Mouse (Mus musculus) liver, adult 2 months (tissue): ENCODE measurements around the gene Pde4d. TPM values are rescaled to one million over a fixed set of nuclear protein-coding genes. Genes with fewer than 3 reads are reported as not detected.

Experiments
- DNase-seq: peaks from one replicate; pipeline ENCODE4 v3.0.0-alpha.2; 2011; ENCODE audit warnings: low read depth, low spot score; ENCODE audit errors: extremely low read depth
- H3K27ac ChIP-seq: fragments of 200-500 bp; replicated peaks from 2 replicates; pipeline ENCODE4 v1.5.1; 2012; ENCODE audit warnings: low read depth, mild to moderate bottlenecking, control low read depth, inconsistent platforms, low read length; ENCODE audit not compliant: insufficient read depth
- H3K27me3 ChIP-seq: fragments of 200-500 bp; 2 replicates; pipeline ENCODE4 v1.6.1; 2012; ENCODE audit warnings: mild to moderate bottlenecking, moderate library complexity, low read length, inconsistent platforms; ENCODE audit not compliant: control insufficient read depth, insufficient read depth
- H3K36me3 ChIP-seq: fragments of 200-500 bp; 2 replicates; pipeline ENCODE4 v1.6.1; 2012; ENCODE audit warnings: low read length, inconsistent platforms; ENCODE audit not compliant: control insufficient read depth, insufficient read depth
- H3K4me1 ChIP-seq: fragments of 200-500 bp; 2 replicates; pipeline ENCODE4 v1.6.1; 2011; ENCODE audit warnings: low read length; ENCODE audit not compliant: control insufficient read depth, insufficient read depth
- H3K4me3 ChIP-seq: fragments of 200-500 bp; 2 replicates; pipeline ENCODE4 v1.5.1; 2011; ENCODE audit warnings: low read depth, mild to moderate bottlenecking, control low read depth, low read length, moderate library complexity; ENCODE audit not compliant: insufficient read depth
- H3K79me2 ChIP-seq: fragments of 200-500 bp; 2 replicates; pipeline ENCODE4 v1.6.1; 2012; ENCODE audit warnings: inconsistent platforms, mild to moderate bottlenecking, low read length, moderate library complexity; ENCODE audit not compliant: control insufficient read depth, insufficient read depth
- H3K9ac ChIP-seq: fragments of 200-500 bp; 2 replicates; pipeline ENCODE4 v1.6.1; 2012; ENCODE audit warnings: low read depth, mild to moderate bottlenecking, control low read depth, inconsistent platforms, low read length
- CTCF ChIP-seq: fragments of 200-500 bp; IDR thresholded peaks from 2 replicates; pipeline ENCODE4 v1.5.1; 2011; ENCODE audit warnings: low read depth, low read length, control low read depth
- POLR2A ChIP-seq: fragments of 200-500 bp; IDR thresholded peaks from 2 replicates; pipeline ENCODE4 v1.6.1; 2011; ENCODE audit warnings: low read length, control low read depth; ENCODE audit not compliant: insufficient read depth; ENCODE audit errors: extremely low read depth
- WGBS: fragments of 180-500 bp; shearing (Covaris S2); methylation state at CpG from one replicate; pipeline ENCODE4 v1.1.7; 2018; 5-methylcytosine and 5-hydroxymethylcytosine counted together
- polyA plus RNA-seq: library from polyadenylated mRNA; depleted of rRNA; stranded (reverse); fragments of >200 nt; gene quantifications from 2 replicates; pipeline ENCODE4 v1.2.3, GENCODE M21; 2012
- total RNA-seq: library from RNA; depleted of rRNA; stranded (reverse); fragments of >200 nt; gene quantifications from 2 replicates; pipeline ENCODE4 v1.2.3, GENCODE M21; 2014

The Pde4d gene
- total and polyA plus RNA-seq, 2 experiments, result 2.3 to 13.6 TPM

DNA sequence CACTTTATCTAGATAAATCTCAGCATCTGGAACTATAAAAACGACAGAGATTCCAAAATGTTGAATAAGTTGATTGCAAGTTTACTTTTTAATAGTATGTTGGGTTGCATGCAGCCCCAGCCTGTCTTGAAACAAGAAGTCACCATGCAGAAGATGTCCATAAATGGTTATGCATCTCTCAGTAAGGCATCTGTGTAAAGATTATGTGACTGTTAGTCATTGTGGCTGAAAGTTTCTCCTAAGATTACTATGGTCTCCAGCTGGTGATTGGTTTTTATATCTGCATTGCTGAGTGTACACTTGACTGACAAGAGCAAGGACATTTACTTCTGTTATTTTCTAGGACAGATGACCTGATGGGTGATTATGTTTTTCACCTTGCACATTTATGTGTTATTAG lies 1265.6 kb downstream of the Pde4d start:
- Histone ChIP-seq H3K4me1 (peaks cover 6% of the 10 kb centered on the region; the same call in 1 of the 2 replicates), H3K36me3 (no peaks in the 10 kb centered on the region), H3K79me2 (no peaks in the 10 kb centered on the region), H3K4me3 (no peak overlapping the region), H3K9ac (no peak overlapping the region), H3K27ac (no peak overlapping the region), H3K27me3 (no peaks in the 10 kb centered on the region)
- 51% methylated on average over 1 of the region's 1 CpGs for WGBS
- DNase-seq, result no peak
- TF ChIP-seq POLR2A, result no peak
- TF ChIP-seq CTCF, result no peak

DNA sequence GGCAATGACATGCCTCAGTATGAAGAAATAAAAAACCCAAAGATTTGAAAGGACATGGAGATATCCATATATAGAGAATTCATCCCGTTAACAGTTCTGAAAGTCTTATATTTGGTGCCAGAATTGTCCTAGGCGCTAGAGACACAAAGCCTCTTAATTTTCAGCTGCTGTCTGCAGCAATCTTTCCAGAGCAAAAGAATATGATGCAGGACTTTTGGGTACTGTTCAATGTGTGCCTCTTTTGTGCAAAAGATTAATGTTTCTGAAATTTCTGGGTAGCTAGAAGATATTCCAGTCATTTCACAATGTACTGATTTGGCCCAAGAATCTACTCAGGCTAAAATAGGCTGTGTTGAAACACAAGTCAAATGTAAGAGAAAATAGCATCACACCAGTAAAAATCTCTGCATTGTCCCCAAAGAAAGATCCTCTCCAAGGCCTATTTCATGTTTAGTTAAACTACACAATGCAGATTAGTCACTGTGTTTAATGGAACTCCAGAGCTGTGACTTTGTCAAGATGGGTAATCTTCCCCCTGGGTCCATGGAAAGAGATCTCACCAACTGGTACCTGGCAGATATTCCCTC lies 1270.5 kb downstream of the Pde4d start:
- TF ChIP-seq CTCF (no peak), POLR2A (no peak)
- 84% methylated on average over 2 of the region's 2 CpGs for WGBS

GRCm38 (mm10) chr13:109722237-109723119 lies 1272.7 kb downstream of the Pde4d start:
- Histone ChIP-seq H3K79me2 (no peaks in the 10 kb centered on the region), H3K4me3 (no peak overlapping the region)
- 43% methylated on average over 6 of the region's 6 CpGs for WGBS

More for the DNA sequence above, 1270.5 kb downstream of the Pde4d start:
- no peak for DNase-seq
- H3K36me3 ChIP-seq, result no peaks in the 10 kb centered on the region
- H3K4me3 ChIP-seq, result no peak overlapping the region
- H3K4me1 ChIP-seq, result peaks cover 5% of the 10 kb centered on the region; the same call in 1 of the 2 replicates
- H3K79me2 ChIP-seq, result no peaks in the 10 kb centered on the region
- H3K9ac ChIP-seq, result no peak overlapping the region
- no peaks in the 10 kb centered on the region for H3K27me3 ChIP-seq
- no peak overlapping the region for H3K27ac ChIP-seq

DNA sequence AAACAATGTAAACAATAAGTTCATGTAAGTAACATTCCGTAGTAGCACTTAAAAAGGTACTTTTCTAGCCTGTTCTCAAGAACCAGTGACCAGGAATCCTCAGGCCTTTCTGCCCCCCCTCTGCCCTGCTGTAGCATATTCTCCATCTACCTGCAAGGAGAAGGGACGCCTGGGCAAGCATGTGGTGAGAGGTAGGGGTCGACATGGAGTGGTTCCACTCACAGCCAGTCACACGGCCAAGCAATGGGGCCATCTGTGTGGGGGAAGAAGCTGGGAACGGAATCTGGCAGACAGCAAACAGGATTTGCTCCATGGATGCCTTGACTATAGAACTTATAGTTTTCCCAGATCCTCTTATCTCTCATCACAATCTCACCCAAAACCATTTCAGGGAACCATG lies 1277.6 kb downstream of the Pde4d start:
- WGBS, result 84% methylated on average over 5 of the region's 5 CpGs
- Histone ChIP-seq H3K27ac (no peak overlapping the region), H3K36me3 (no peaks in the 10 kb centered on the region), H3K27me3 (no peaks in the 10 kb centered on the region), H3K9ac (no peak overlapping the region), H3K4me1 (no peaks in the 10 kb centered on the region; the same call in 1 of the 2 replicates), H3K79me2 (no peaks in the 10 kb centered on the region; the same call in 1 of the 2 replicates), H3K4me3 (no peak overlapping the region)
- no peak for DNase-seq
- TF ChIP-seq POLR2A (no peak), CTCF (no peak)

More at GRCm38 (mm10) chr13:109722237-109723119, 1272.7 kb downstream of the Pde4d start:
- Histone ChIP-seq H3K27ac (no peak overlapping the region), H3K9ac (no peak overlapping the region), H3K27me3 (no peaks in the 10 kb centered on the region), H3K4me1 (peaks cover 5% of the 10 kb centered on the region; the same call in 1 of the 2 replicates), H3K36me3 (no peaks in the 10 kb centered on the region)
- no peak for TF ChIP-seq POLR2A
- no peak for TF ChIP-seq CTCF
- peak; percentile 80 for DNase-seq

GRCm38 (mm10) chr13:109729612-109730011 lies 1279.9 kb downstream of the Pde4d start:
- no peaks in the 10 kb centered on the region for H3K36me3 ChIP-seq
- TF ChIP-seq POLR2A, result no peak
- no peak for TF ChIP-seq CTCF
- H3K27me3 ChIP-seq, result no peaks in the 10 kb centered on the region

More at GRCm38 (mm10) chr13:109729612-109730011, 1279.9 kb downstream of the Pde4d start:
- H3K4me3 ChIP-seq, result no peak overlapping the region
- 96% methylated on average over 4 of the region's 4 CpGs for WGBS
- H3K79me2 ChIP-seq, result no peaks in the 10 kb centered on the region; the same call in 1 of the 2 replicates
- no peak for DNase-seq
- H3K27ac ChIP-seq, result no peak overlapping the region
- no peak overlapping the region for H3K9ac ChIP-seq
- H3K4me1 ChIP-seq, result no peaks in the 10 kb centered on the region
